Mouse (Mus musculus): ENCODE measurements at regions not wholly inside any gene's neighbourhood (a gene's known extent, or its start where the extent isn't known, plus 50 kb on each side); places are given as distances from the start of the nearest gene placed in this dataset.

DNA sequence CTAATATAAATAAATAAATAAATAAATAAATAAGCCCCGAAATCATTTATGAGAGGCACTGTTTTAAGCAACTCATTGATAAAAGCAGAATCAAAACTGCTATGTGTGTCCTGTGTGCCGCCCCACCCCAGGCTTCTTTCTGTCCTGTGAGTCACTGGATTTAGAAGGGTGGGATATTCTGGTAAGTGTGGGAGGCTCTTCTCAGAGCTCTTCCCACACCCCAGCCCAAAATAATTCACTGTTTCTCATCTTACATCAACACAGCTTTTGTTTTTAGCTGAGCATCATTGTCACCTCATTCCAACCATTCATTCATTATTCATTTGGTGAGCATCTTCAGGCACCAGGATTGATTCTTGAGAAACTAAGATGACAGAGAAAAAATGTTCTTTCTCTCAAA is 118.4 kb downstream of the Barx2 start:
- in situ Hi-C loops (cut with MboI), result no loop called here

DNA sequence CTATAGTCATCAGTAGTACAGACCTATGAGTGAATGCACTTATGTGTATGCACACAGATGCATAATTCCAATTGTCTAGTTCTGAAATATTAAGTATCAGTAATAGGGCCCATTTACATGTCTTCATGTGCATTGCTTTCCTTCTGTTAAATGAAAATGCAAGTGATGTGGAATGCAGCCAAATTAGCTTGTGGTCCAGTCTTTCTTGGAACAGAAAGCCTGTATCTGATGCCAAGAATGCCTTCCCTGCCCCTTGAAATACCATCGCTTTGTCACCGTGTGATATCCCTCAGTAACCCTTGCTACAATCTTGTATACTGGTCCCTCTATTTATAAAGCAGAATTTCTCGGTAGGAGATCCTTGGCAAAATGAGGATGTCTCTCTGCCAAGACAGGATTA is 137.3 kb downstream of the Barx2 start:
- in situ Hi-C loops (cut with MboI), result no loop called here

DNA sequence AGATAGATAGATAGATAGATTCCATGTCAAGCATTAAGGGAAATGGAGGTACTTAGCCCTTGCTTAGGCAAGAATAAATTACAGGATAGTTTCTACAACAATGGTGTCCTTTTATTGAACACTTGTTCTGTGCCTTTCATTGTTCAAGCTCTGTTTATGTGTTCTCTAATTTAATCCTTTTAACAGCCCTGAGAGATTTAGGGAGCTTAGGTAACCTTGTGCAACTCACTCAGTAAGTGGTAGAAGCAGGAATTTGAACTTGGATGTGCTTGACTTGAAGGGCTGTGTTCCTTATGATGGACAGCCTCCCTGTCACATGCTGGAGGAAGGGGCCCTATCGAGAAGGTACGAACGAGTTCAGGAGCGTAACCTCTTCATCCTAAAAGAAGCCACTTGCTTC is 147.9 kb downstream of the Barx2 start:
- in situ Hi-C loops (cut with MboI), result no loop called here

DNA sequence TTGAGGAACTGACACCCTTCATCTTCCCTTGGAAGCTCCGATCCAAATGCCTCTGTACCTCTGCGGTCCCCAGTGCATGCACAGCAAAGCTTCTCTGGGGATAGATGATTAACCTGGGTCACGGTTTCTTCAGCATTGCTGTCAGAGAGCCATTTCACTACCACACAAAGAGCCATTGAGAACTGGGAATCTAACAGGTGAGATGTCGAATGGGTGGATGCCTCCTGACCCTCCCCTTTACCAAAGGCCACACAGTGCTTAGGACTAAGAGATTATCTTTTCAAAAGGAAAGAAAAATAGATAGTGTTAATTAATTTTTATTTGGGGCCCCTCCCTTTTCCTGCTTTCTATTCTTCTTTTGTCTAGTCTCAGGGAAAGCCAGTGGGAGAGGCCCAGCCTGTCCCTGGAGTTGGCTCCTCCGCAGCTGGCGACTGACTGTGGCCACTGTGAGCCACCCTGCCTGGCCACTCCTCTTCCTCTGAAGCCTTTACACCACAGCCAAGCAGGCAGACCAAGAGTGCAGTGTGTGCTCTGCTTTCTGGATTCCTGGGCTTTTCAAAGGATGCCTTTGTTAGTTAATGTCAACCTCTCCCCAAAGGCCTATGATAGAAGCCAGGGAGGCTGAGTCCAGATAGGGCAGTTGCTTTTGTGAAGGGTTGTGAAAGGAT is 155.2 kb downstream of the Barx2 start:
- in situ Hi-C loops (cut with MboI), result no loop called here

DNA sequence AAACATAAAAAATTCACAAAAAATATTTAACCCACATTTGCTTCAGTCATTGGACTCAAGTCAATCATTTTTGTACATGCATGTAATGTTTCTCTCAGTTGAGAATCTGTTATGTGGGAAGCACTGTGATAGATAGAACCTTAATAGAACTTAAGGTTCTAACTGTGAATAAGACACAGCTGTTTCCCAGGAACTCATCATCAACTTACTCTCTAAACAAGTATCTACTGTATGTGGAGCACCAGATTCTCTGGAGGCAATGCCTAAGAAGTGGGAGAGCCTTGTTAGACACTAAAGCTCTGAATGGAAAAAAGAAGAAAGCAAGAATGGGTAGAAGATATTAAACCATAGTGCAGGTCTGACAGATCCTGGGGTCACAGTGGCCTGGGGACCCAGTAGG is 182.8 kb downstream of the Barx2 start:
- in situ Hi-C loops (cut with MboI), result no loop called here

DNA sequence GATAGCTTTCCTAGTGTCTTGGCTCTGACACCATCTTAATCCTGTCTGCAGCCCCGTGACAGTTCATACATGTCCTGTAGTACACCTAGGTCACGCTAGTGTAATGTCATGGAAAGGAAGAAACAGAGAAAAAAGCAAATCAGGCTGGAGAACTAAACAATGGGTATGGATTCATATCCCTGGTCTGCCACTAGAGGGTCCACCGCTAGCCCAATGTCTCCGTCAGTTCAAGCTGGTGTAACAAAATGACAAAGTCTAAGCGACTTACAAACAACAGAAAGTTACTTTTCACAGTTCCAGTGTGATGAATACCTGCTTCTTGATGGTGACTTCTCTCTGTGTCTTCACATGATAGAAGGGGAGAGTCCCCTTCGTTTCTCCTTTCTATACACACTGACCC is 194.0 kb downstream of the Barx2 start:
- in situ Hi-C loops (cut with MboI), result no loop called here

DNA sequence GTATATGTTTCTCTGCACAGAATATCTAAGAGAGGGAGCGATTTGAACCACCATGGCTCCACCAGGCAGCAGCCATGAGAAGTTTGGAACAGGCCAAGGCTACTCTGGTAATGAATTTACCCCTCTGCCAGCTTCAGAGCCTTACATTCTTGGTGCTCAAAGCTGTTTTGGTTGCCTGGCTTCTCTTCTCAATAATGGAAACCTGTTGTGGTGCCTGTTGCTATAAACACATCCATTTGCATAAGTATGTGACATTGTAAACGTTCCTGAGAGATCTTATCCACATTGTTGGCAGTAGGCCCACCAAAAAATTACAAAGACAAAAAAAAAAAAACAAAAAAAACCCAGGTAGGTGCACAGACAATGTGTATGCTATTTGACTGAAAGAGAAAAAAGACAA is 203.2 kb downstream of the Barx2 start:
- in situ Hi-C loops (cut with MboI), result no loop called here

- in situ Hi-C loops (cut with MboI), result no loop called here
Observed at GRCm38 (mm10) chr9:31706688-31707087, 206.6 kb downstream of the Barx2 start.

DNA sequence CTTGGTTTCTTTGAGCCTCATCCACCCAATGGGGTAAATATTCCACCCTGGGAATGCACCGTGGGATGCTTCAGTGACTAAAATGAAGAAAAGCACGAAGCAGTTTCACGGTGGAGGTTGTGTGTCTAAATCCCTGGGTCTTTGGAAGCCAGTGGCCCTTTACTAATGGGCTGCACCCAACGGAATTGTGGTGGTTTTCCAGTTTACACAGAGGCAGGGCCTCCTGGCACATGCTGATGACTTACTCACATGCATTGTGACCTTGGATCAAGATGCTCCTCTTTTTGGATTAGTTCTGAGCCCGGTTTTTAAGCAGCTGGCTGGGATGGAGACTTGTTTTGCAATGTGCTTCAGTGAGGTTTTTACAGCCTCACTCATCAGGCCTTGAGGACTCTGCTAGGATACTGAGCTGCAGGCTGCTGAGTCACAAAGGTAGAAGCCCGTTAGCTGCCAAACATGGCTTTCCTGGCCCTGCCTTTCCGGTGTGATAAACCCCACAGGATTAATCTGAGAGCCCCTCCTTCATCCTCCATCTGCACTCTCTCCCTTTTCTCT is 222.3 kb downstream of the Barx2 start:
- in situ Hi-C loops (cut with MboI), result no loop called here

DNA sequence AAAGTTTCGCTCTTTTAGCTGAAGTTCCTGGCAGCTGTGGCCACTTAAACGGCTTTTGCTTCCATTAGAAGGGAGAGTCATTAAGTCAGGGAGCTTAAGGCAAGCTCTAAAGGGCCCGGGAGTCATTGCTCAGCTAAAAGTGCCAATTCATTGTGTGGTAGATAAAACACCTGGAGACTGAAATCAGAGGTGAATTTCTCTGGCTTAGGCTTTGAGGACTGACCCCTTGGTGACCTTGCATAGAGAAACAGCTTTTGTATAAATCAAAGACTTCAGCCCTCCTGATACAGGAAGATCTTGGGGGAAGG is 224.1 kb upstream of the Tmem45b start:
- in situ Hi-C loops (cut with MboI), result no loop called here

DNA sequence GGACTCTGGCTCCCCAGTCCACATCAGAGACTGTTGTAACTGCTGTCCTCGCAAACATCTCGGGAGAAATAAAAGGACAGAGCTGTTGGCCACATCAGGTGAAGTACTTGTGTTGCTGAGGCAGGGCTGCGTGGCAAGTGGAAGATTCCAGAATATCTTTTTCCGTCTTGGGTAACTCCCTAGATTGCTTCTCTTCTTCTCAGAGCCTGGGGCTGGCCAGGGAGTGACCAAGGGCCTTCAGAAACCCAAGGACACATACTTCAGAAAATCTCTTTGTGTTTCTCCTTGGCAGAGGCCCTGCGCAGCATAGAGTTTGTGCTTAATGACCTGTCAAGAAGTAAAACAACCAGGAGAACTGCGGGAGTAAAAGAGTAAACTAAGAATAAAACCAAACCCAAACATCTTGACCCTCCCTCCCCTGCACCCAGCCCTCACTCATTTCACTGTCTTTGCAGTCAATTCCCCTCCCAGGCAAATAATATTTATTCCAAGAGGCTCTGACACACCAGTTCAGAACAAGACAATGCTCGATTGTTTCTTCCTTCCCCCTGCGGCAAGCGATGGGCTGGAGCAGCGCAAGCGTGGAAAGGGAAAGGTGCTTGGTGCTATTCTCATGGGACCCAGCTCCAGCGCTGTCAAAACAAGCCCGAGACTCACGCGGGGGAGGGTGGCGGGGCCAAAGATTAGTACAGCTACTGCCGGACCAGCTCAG is 223.6 kb upstream of the Tmem45b start:
- in situ Hi-C loops (cut with MboI), result no loop called here

DNA sequence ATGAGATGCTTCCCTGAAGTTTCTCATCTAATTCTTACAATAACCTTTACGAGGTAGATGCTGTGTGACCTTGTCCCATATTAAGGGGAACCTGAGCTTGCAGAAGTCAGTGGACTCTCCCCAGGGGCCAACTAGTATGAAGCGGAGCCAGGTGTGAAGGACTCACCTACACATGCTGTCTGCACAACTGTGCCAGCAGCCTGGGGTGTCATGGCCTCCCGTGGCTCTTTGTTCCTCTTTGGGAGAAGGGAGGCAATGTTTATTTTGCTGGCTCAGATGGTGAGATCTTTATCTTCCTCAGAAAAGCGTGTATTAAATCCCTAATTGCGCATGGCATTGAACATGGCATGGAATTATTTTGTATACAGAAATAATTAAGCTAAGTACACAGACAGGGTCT is 222.2 kb upstream of the Tmem45b start:
- in situ Hi-C loops (cut with MboI), result no loop called here

DNA sequence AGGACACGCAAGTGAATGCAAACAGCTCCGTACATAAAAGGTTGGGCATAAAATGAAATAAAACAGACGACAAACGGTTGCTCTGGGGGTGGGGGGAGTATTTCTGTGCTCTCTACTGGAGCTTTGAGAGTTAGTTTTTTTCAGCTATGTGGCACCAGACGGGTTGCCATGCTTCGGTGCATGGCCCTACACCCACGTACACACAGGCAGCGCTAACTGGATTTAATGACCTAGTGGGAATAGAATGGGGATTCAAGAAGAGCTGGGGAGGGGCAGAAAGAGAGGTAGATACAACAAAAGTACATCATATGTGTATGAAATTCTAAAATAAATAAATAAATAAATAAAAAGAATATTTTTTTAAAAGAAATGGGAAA is 220.5 kb upstream of the Tmem45b start:
- in situ Hi-C loops (cut with MboI), result no loop called here

DNA sequence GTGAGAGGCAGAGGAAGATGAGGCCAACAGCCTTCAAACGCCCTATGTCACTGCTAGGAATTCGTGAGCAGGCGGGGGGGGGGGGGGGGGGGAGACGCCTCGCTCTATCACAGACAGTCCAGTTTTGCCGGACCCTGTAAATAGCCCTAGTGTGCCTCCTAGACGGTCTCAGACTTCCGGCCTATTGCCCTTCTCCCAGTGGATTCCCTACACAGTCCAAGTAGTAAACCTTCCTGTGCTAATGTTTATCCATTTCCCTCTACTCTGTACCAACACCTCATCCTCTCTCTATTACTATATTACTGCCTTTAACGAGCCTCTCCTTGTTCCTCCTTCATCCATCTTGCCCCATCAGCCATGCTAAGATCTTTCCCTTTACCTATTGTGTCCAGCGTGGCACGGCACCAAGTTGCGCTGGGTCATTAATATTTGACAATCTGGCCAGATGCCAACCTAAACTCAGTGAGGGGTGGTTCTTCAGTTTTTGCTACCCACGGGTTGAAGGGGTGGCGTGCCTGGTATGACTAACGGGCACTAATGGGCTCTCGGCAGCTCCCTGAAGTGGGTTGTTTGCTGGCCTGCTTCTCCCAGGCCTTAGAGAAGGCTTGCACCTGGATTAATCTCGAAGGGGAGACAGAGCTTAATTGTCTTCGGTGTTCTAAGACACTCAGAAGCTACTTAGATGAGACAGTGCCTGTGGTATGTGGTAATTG is 220.0 kb upstream of the Tmem45b start:
- in situ Hi-C loops (cut with MboI), result no loop called here

DNA sequence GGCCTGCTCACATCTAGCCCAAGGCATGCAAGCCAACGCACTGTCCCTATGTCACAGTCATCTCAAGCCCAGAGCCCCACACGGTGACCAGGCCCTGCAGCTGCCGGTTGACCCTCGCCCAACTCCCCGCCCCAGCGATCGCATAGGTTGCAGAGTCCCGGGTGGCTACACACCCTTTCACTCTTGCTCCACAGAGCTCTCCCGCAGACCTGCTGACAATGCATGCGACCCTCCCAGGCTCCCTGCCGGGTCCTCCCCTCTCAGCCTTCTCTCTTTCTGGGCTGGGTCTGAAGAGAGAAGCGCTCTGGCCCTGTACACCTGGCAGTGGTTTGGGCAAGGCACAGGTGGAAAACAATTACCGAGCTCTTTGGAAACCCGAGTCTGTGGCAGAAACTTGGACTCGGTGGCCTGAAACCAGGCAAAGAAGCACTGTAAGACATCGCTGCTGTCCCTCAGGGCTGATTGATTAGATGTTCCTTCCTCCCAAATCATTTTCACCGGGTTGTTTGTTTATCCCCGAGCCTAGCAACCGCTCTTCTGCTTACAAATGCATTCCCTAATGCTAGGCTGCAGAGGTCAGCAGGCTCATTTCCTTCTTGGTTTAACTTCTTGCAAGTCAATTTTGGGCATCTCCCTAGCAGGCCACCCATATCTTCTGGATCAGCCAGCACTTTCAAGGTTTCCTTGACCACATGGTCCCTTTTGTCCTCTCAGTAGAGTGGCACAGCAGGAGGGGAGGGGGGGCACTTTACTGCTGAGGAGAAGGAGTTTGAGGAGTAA is 219.2 kb upstream of the Tmem45b start:
- in situ Hi-C loops (cut with MboI), result no loop called here

- in situ Hi-C loops (cut with MboI), result no loop called here
Observed at GRCm38 (mm10) chr9:31682893-31683292, 218.6 kb upstream of the Tmem45b start.

GRCm38 (mm10) chr9:31677150-31677549 is 212.9 kb upstream of the Tmem45b start:
- in situ Hi-C loops (cut with MboI), result no loop called here

DNA sequence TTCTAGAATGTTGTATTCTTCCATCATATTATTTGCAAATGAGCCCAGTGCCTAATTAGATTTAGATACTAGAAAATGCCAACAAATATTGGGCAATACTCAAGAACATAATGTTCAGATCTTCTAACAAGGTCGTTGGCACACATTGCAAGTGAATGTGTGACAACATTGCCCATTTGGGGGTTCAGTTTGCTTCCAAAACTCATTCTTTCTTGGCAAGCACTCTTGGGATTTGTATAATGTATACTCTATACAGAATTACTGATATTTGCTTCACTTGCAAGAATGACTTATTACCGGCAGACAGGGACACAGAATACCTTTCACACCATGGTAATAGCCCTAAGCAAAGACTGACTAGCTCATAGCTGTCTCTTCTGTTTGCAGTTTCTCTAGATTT is 194.8 kb upstream of the Tmem45b start:
- in situ Hi-C loops (cut with MboI), result no loop called here

GRCm38 (mm10) chr9:31657612-31658011 is 193.3 kb upstream of the Tmem45b start:
- in situ Hi-C loops (cut with MboI), result no loop called here

- in situ Hi-C loops (cut with MboI), result no loop called here
Observed at GRCm38 (mm10) chr9:31656676-31657075, 192.4 kb upstream of the Tmem45b start.

DNA sequence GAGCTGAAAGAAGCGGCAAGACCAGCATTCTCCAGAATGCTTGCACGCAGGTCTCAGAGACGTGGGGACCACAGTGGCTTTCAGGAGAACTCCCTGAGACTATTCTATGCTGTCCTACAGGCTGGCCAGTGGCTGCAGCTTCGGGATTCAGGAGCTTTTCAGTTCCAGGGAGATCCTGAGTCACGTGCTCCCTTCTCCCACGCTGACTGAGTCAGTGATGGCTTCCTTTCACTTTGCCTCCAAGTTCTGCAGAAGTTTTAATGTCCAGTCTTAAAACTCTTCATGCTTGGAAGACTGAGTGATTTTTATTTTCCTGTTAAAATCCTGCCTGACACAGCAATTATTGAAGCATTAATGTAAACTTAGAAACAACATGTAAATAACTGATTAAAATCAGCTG is 190.5 kb upstream of the Tmem45b start:
- in situ Hi-C loops (cut with MboI), result no loop called here

- in situ Hi-C loops (cut with MboI), result no loop called here
Observed at GRCm38 (mm10) chr9:31654213-31654612, 190.0 kb upstream of the Tmem45b start.
